Mouse (Mus musculus): ENCODE data around the gene Hexim1. TPM values are rescaled to one million over a fixed set of nuclear protein-coding genes. Genes with fewer than 3 reads are reported as not detected.

Hexim1 gene
- total and polyA plus RNA-seq, 3 experiments: 20.2 to 51.8 (median 25.9) TPM

- H3K27me3 ChIP-seq (replicated peaks): no peaks in the 10 kb centered on the region
- peaks cover 6 to 23% of the 10 kb centered on the region in 2 experiments; a peak in 3 of 4 replicates for H3K4me1 ChIP-seq (ENCODE audit: control insufficient read depth in 1 of 2, insufficient read depth in 2 of 2)
- H3K79me2 ChIP-seq (replicated peaks; ENCODE audit: control insufficient read depth, extremely low read depth, insufficient read depth, poor library complexity, severe bottlenecking): peaks cover 22% of the 10 kb centered on the region
- H3K4me3 ChIP-seq (replicated peaks in 1 of 3; ENCODE audit: low read depth in 2 of 3, low read length in 2 of 3, poor library complexity in 1 of 3): peak overlapping the region in 1 of 3 experiments; percentile 74
- peaks cover 15 to 51% of the 10 kb centered on the region in 2 experiments for H3K36me3 ChIP-seq (replicated peaks in 1 of 2; ENCODE audit: control insufficient read depth in 1 of 2, insufficient read depth in 1 of 2, low read length in 1 of 2)
- no peak for DNase-seq (ENCODE audit: extremely low read depth)
- H3K27ac ChIP-seq (ENCODE audit: insufficient read depth, low read depth): no peak overlapping the region
- H3K9ac ChIP-seq (ENCODE audit: insufficient read depth, low read depth): peak overlapping the region; percentile 95
- H3K9me3 ChIP-seq (replicated peaks; ENCODE audit: low read length): no peaks in the 10 kb centered on the region
- peak overlapping the region; percentile 74 for H3K4me2 ChIP-seq (ENCODE audit: insufficient read depth, low read depth, poor library complexity, severe bottlenecking)
- dilution Hi-C loops (cut with MboI; ENCODE audit: extremely low pct_ligation_motif_present, extremely low pct_unique_long_range_greater_than_20kb, low sequenced_read_pairs) (no loop called here), in situ Hi-C loops (cut with MboI; ENCODE audit: low pct_ligation_motif_present, low pct_unique_long_range_greater_than_20kb, low sequenced_read_pairs) (no loop called here)
- TF ChIP-seq ZMIZ1 (IDR thresholded peaks at IDR 0.05; ENCODE audit: low read depth, low read length) (0 out of 2 replicates have a peak, but pooled peaks have one; percentile 47), ETS1 (conservative IDR thresholded peaks at IDR 0.05; ENCODE audit: low read depth, low read length) (no peak)
These were observed 2.3 kb upstream of the Hexim1 start for GRCm38 (mm10) chr11:103113771-103114170.

GRCm38 (mm10) chr11:103114270-103114943, 1.6 kb upstream of the Hexim1 start:
- H3K27me3 ChIP-seq (replicated peaks): no peaks in the 10 kb centered on the region
- in situ Hi-C loops (cut with MboI; ENCODE audit: low pct_ligation_motif_present, low pct_unique_long_range_greater_than_20kb, low sequenced_read_pairs) (no loop called here), dilution Hi-C loops (cut with MboI; ENCODE audit: extremely low pct_ligation_motif_present, extremely low pct_unique_long_range_greater_than_20kb, low sequenced_read_pairs) (no loop called here)
- peaks cover 6 to 26% of the 10 kb centered on the region in 2 experiments; a peak in 3 of 4 replicates for H3K4me1 ChIP-seq (ENCODE audit: control insufficient read depth in 1 of 2, insufficient read depth in 2 of 2)
- peak overlapping the region; percentile 95 for H3K27ac ChIP-seq (ENCODE audit: insufficient read depth, low read depth)
- H3K79me2 ChIP-seq (replicated peaks; ENCODE audit: control insufficient read depth, extremely low read depth, insufficient read depth, poor library complexity, severe bottlenecking): peaks cover 22% of the 10 kb centered on the region
- H3K36me3 ChIP-seq (replicated peaks in 1 of 2; ENCODE audit: control insufficient read depth in 1 of 2, insufficient read depth in 1 of 2, low read length in 1 of 2): peaks cover 11 to 44% of the 10 kb centered on the region in 2 experiments
- peak overlapping the region; percentile 95 for H3K9ac ChIP-seq (ENCODE audit: insufficient read depth, low read depth)
- DNase-seq (ENCODE audit: extremely low read depth): peak; percentile 89
- peak overlapping the region; percentile 74 to 84 (median 82) for H3K4me3 ChIP-seq (replicated peaks in 1 of 3; ENCODE audit: low read depth in 2 of 3, low read length in 2 of 3, poor library complexity in 1 of 3)
- no peaks in the 10 kb centered on the region for H3K9me3 ChIP-seq (replicated peaks; ENCODE audit: low read length)
- peak overlapping the region; percentile 74 for H3K4me2 ChIP-seq (ENCODE audit: insufficient read depth, low read depth, poor library complexity, severe bottlenecking)
- TF ChIP-seq MXI1 (IDR thresholded peaks at IDR 0.05; ENCODE audit: low read depth, low read length) (peak; percentile 37), NELFE (IDR thresholded peaks at IDR 0.05; ENCODE audit: low read depth, low read length) (peak; percentile 60; the same call in 1 of the 2 replicates), UBTF (IDR thresholded peaks at IDR 0.05; ENCODE audit: low read depth, low read length) (no peak), JUND (conservative IDR thresholded peaks at IDR 0.05; ENCODE audit: low read depth, low read length) (no peak), ELF1 (IDR thresholded peaks at IDR 0.05; ENCODE audit: low read depth, low read length) (no peak), MAX (IDR thresholded peaks at IDR 0.05; ENCODE audit: low read length) (peak; percentile 71; the same call in 1 of the 2 replicates), JUN (IDR thresholded peaks at IDR 0.05; ENCODE audit: insufficient read depth, low read depth, low read length) (peak; percentile 4; the same call in 1 of the 2 replicates), POLR2A (IDR thresholded peaks at IDR 0.05; ENCODE audit: low read depth, low read length) (peak; percentile 34; the same call in 1 of the 2 replicates), ETS1 (conservative IDR thresholded peaks at IDR 0.05; ENCODE audit: low read depth, low read length) (peak; percentile 58; the same call in 1 of the 2 replicates), SMC3 (IDR thresholded peaks at IDR 0.05; ENCODE audit: low read depth, low read length) (peak; percentile 19; the same call in 1 of the 2 replicates), IRF4 (IDR thresholded peaks at IDR 0.05; ENCODE audit: low read depth, low read length) (no peak), MAFK (IDR thresholded peaks at IDR 0.05; ENCODE audit: insufficient replicate concordance, low read length) (peak; percentile 90), GABPA (IDR thresholded peaks at IDR 0.05; ENCODE audit: insufficient replicate concordance, low read depth, low read length) (no peak), MEF2A (IDR thresholded peaks at IDR 0.05; ENCODE audit: borderline replicate concordance, low read depth, low read length) (peak; percentile 46; the same call in 1 of the 2 replicates), HCFC1 (IDR thresholded peaks at IDR 0.05; ENCODE audit: low read depth, low read length) (peak; percentile 59), USF2 (conservative IDR thresholded peaks at IDR 0.05; ENCODE audit: low read depth, low read length) (peak; percentile 58), RCOR1 (conservative IDR thresholded peaks at IDR 0.05; ENCODE audit: low read depth, low read length) (0 out of 2 replicates have a peak, but pooled peaks have one; percentile 57), NRF1 (IDR thresholded peaks at IDR 0.05; ENCODE audit: low read depth, low read length) (peak; percentile 59), EP300 (IDR thresholded peaks at IDR 0.05; ENCODE audit: low read length) (no peak; the same call in 1 of the 2 replicates), MAZ (IDR thresholded peaks at IDR 0.05; ENCODE audit: low read depth, low read length) (no peak), TBP (conservative IDR thresholded peaks at IDR 0.05; ENCODE audit: low read depth, low read length) (peak; percentile 31; the same call in 1 of the 2 replicates), POLR2AphosphoS2 (IDR thresholded peaks at IDR 0.05; ENCODE audit: low read depth, low read length) (peak; percentile 84), RAD21 (IDR thresholded peaks at IDR 0.05; ENCODE audit: low read depth, low read length) (no peak), CHD2 (IDR thresholded peaks at IDR 0.05; ENCODE audit: low read length) (peak; percentile 47; the same call in 1 of the 2 replicates), SIN3A (IDR thresholded peaks at IDR 0.05; ENCODE audit: low read length) (peak; percentile 85; the same call in 1 of the 2 replicates), ZMIZ1 (IDR thresholded peaks at IDR 0.05; ENCODE audit: low read depth, low read length) (no peak), USF1 (IDR thresholded peaks at IDR 0.05; ENCODE audit: low read depth, low read length) (peak; percentile 70), CHD1 (IDR thresholded peaks at IDR 0.05; ENCODE audit: low read depth, low read length) (peak; percentile 42), CTCF (conservative IDR thresholded peaks at IDR 0.05 in 1 of 2, IDR thresholded peaks at IDR 0.05 in 1 of 2; ENCODE audit: low read depth in 2 of 2, low read length in 2 of 2) (no peak), MYC (IDR thresholded peaks at IDR 0.05; ENCODE audit: low read depth, low read length) (peak; percentile 93)

Data from CH12.LX (cell line).